31 mouse cellular contexts compared by ENCODE assay signal in genomic region chr8:46308189-46308588, GRCm38 (mm10). TPM values are rescaled to one million over a fixed set of nuclear protein-coding genes. Genes with fewer than 3 reads are reported as not detected.
"Had no signal": no experiment of that assay in that cellular context is flagged by ENCODE, and none has a peak within 500 bp of the region (broad histone marks: within the 10 kb centered on the region; RNA-seq: fewer than 3 reads in every experiment).

No protein-coding gene starts in this region.

- H3K36me3 ChIP-seq: embryonic facial prominence, embryonic 10.5 days; embryonic facial prominence, embryonic 12.5 days; embryonic facial prominence, embryonic 13.5 days; embryonic facial prominence, embryonic 15.5 days; forebrain, embryonic 10.5 days; forebrain, embryonic 12.5 days; forebrain, embryonic 15.5 days; heart, embryonic 10.5 days had no signal

- DNase-seq: cerebellum, adult 9-10 months; cerebellum, adult 9-11 months; cerebellum, postnatal 10 days; cerebellum, postnatal 14 days; cerebellum, postnatal 25 days; cerebellum, postnatal 36 days; embryo, embryonic 11 days; forebrain, postnatal 0 days; gastrocnemius, adult 2 months; gastrocnemius, postnatal 10 days; gastrocnemius, postnatal 14 days; gastrocnemius, postnatal 25 days; gastrocnemius, postnatal 36 days; heart, adult 18-20 months; heart, adult 2 months had no signal

- H3K4me3 ChIP-seq: embryonic facial prominence, embryonic 10.5 days; embryonic facial prominence, embryonic 12.5 days; embryonic facial prominence, embryonic 13.5 days; embryonic facial prominence, embryonic 15.5 days; erythroblast, embryonic 14.5 days; forebrain, embryonic 10.5 days; forebrain, embryonic 12.5 days; forebrain, embryonic 13.5 days; forebrain, embryonic 15.5 days; gastrocnemius, adult 2 months; heart, adult 2 months; heart, embryonic 10.5 days had no signal

- H3K4me2 ChIP-seq: embryonic facial prominence, embryonic 12.5 days; embryonic facial prominence, embryonic 13.5 days; embryonic facial prominence, embryonic 15.5 days; forebrain, embryonic 12.5 days; forebrain, embryonic 13.5 days; forebrain, embryonic 15.5 days had no signal

- H3K9me3 ChIP-seq: embryonic facial prominence, embryonic 10.5 days; embryonic facial prominence, embryonic 12.5 days; embryonic facial prominence, embryonic 13.5 days; embryonic facial prominence, embryonic 15.5 days; forebrain, embryonic 10.5 days; forebrain, embryonic 12.5 days; forebrain, embryonic 13.5 days; forebrain, embryonic 15.5 days; heart, embryonic 10.5 days had no signal

- H3K4me1 ChIP-seq: embryonic facial prominence, embryonic 10.5 days; embryonic facial prominence, embryonic 12.5 days; embryonic facial prominence, embryonic 13.5 days; embryonic facial prominence, embryonic 15.5 days; forebrain, embryonic 10.5 days; forebrain, embryonic 12.5 days; forebrain, embryonic 13.5 days; forebrain, embryonic 15.5 days; heart, embryonic 10.5 days had no signal

- H3K9ac ChIP-seq: embryonic facial prominence, embryonic 12.5 days; embryonic facial prominence, embryonic 13.5 days; embryonic facial prominence, embryonic 15.5 days; forebrain, embryonic 12.5 days; forebrain, embryonic 13.5 days; forebrain, embryonic 15.5 days; forebrain, postnatal 0 days had no signal

- ATAC-seq: forebrain, embryonic 13.5 days; forebrain, embryonic 14.5 days; forebrain, embryonic 15.5 days; forebrain, embryonic 16.5 days; forebrain, postnatal 0 days had no signal

- H3K27ac ChIP-seq: embryonic facial prominence, embryonic 10.5 days; embryonic facial prominence, embryonic 12.5 days; embryonic facial prominence, embryonic 13.5 days; embryonic facial prominence, embryonic 15.5 days; forebrain, embryonic 10.5 days; forebrain, embryonic 12.5 days; forebrain, embryonic 13.5 days; forebrain, embryonic 15.5 days; gastrocnemius, adult 2 months; heart, adult 2 months; heart, embryonic 10.5 days had no signal

- H3K27me3 ChIP-seq: embryonic facial prominence, embryonic 13.5 days; embryonic facial prominence, embryonic 15.5 days; forebrain, embryonic 15.5 days had no signal

RNA-seq across cellular contexts. Expression of gene Helt, which starts 13.7 kb away (rescaled TPM):
- total RNA-seq: common myeloid progenitor, adult 5-6 weeks; gastrocnemius, postnatal 4 days; granulocyte monocyte progenitor cell, adult 5-6 weeks had no signal
- polyA plus RNA-seq: embryonic facial prominence, embryonic 13.5 days; erythroblast, embryonic 14.5 days; gonadal fat pad, adult 2 months; heart, embryonic 10.5 days had no signal
